Mouse (Mus musculus) brain, adult 2 months (tissue): ENCODE measurements around the gene Gpsm1.
A peak's percentile ranks its signal among the peaks of the same experiment; 100 is the strongest.

Source experiments
- DNase-seq: peaks from one replicate; pipeline ENCODE4 v3.0.0; 2011; ENCODE audit warnings: low read depth, low spot score

The Gpsm1 gene

DNA sequence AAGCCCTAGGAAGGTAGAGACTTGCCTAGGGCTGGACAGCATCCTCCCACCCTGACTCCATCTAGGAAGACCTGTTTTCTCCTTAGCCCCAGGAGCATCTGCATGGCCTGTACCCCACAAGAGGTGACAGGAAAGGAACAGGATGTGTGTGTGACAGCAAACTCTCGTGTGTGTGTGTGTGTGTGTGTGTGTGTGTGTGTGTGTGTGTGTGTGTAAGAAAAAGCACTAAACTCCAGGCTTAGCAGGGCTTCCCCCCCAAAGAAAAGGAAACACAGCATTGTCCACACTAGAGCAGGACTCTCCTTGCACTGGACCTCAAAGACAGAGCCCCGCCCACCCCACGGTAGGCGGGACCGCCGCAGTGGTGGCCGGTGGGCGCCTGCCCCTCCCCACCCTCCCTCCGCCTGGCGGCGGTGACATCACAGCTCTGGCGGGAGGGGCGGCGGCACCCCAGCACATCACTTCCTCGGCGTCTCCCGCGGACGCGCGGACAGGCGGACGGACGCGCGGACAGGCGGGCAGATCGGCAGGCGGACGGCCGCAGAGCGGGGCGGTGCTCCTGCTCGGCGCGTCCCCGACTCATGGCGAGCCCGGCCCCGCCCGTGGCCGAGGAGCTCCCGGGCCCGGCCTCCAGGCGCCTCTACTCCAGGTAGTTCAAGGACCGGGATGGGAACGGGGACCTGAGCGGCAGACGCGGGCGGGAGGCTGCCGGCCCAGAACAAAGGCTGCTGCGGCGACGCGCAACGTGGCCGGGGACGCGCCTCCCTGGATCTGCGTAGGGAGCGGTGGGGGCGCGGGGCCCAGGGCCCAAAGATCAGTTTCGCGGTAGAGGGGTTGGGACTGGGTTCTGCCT is at the start of gene Gpsm1:
Gene Gpsm1 (plus strand): TSS at position 444 of the 853 bp plus-strand sequence.
- DNase-seq: peak; percentile 89

DNA sequence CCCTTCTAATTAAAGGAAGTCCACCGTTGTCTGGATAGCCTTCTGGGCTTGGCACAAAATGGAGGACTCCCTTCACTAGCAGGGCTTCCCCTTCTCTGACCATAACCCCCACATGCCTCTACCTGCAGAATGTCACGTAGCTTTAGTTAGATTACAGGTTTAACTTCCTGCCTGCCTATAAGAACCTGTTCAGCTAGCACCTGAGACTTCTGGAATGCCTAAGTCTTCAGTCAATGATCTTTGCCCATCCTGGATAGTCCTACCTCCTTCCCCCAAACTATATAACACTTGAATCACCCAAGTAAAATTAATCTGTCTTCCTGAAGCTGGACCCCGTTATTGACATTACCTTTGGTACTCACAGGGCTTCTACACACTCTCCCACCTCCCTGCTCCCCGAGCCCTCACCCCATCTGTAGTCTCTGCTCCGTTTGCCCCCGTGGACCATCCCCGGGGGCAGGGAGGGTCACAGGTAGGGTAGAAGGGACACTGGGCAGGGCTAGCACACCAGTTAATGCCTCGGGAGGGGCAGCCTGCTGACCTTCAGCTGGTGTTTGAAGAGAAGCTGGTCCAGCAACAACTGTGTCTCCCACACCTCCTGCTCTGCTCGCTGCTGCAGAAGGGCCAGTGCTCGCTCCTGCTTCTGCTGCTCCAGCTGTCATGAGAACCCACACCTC is 49.1 kb upstream of the Gpsm1 start:
- DNase-seq: no peak

DNA sequence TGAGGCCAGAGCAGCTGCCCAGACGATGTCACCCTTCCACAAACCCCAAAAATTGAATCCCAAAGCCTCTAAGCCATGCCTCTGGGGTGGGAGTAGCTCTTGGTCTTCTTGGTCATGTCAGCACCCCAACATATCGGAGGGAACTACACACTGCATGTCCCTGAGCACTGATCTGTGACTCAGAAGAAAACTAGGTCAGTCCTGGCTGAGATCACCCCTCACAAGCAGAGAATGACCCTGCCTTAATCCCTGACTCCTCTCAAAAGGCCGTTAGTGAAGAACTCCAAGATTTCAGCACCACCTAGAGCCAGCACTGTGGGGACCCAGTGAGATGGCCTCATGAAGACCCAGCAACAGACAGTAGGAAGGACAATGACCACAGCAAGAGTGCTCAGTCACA is 47.1 kb upstream of the Gpsm1 start:
- no peak for DNase-seq

DNA sequence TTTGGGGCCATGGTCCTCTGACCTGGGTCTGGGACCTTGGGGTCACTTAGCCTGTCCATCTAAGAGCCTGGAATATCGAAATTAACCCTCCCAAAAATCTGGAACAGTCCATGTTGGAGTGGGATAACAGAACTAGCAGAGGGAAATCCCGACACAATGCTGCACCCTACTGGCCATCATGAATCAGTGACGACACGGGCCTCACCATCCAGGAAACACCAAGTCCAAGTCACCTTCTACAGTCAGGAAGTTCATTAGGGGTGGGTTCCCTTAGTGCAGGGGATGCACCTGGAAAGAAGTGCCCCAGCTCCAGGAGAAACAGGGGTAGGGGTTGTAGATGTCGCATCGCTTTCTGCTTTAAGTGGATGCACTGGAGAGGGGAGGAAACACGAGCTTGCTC is 41.7 kb upstream of the Gpsm1 start:
- peak; percentile 83 for DNase-seq

DNA sequence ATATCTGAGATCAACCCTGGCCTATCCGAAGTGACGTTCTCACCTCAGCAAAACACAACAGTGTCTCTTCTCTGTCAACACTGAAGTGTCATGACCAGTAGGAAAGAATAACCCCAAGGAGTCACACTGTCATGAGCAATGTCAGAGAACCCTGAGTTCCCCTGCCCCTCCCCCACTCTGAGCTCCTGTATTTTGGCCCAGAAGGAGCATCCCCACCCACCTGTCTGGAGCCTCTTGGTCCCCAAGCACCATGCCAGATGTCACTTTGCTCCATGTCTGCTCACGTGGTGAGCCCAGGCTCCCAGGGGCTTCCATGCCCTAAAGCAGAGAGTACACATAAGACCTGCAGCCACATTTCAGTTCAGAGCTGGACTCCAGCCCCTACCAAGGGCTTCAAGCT is 35.6 kb upstream of the Gpsm1 start:
- no peak for DNase-seq

DNA sequence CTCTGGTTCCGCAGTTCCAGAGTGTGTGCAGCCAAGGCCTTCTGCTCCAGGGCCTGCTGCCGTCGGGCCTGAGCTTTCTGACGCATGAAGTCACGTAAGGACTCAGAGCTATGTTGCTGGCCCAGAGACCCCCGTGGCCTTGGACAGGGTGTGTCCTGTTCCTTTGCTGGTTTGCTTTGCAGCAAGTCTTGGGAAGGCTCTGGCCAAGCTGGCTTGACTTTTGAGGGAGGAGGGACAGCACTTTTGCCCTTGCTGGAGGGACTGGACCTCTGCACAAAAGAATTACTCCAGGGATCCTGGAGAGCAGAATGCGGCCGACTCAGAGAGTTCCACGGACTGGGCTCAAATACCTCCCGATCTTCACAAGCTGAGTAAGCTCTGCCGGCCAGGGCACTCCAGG is 34.7 kb upstream of the Gpsm1 start:
- DNase-seq: no peak

DNA sequence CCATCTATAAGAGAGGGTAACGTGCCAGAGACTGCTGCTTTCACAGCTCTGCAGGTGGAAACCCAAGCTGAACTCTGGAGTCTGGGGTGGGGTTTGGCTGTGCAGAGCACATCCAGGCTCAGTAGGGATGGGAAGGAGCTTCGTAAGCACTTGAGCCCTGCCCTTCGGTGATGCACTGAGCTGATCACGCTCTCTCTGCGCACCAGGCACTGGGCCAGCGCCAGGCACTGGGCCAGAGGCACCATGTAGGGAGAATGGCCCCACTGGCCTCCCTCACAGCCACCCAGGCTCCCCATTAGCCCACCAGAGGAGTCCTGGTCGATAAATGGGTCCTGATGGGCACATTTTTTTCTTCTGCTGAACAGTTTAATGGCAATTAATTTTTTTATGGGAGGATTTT is 29.5 kb upstream of the Gpsm1 start:
- peak; percentile 52 for DNase-seq

DNA sequence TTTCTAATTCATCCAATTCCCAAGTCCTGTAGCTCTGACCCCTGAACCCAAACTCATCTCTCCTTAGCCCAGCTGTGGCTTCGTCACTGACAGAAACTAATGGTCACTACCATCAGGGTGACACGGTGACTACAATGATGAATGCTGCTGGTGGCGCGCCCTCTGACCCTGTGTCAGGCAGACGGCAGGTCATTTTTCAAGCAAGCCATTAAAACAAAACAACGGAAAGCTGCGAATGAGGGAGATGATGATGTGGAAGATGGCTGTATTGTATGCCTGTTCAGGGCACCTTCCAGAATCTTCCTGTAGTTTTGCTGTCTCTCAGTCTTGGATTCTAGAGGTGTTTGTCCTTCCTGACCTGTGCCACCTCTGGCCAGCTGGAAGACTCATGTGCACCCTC is 28.9 kb upstream of the Gpsm1 start:
- no peak for DNase-seq

DNA sequence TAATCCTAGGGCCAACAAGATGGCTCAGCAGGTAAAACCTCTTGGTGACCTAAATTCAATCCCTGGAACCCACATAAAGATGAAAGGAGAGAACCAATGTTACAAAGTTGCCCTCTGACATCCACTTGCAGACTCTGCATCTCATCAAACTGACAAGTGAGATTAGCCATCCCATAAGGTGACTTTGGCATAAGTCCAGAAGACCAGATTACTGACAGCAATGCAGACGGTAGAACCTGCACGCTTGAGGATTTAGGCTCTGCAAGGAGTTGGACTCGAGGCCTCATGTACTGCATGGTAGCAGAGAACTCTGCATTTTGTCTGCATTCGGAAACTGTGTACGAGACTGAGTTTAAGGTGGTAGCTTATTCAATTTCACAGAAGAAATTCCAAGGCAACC is 25.2 kb upstream of the Gpsm1 start:
- DNase-seq: peak; percentile 30

DNA sequence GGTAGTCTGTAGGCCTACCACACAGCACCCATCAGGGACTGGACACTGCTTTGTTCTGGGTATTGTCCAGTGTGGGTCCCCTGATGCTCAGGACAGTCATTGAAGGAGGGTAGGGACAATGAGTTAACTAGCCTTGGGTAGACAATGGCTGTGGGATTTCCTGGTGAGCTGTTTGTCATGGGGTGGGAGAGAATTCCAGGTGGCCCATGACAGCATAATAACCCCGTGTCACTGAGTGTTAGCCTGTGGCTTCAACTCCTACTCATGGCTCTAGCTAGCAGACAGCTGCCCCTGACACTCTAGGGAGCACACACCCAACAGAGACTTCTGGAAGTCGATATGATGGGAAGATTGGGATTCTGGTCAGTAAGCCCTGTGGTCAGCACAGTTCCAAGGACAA is 20.9 kb upstream of the Gpsm1 start, which contains the start of gene Ccdc187:
Gene Ccdc187 (minus strand): TSS at position 101 of the 400 bp plus-strand sequence.
- DNase-seq: no peak

DNA sequence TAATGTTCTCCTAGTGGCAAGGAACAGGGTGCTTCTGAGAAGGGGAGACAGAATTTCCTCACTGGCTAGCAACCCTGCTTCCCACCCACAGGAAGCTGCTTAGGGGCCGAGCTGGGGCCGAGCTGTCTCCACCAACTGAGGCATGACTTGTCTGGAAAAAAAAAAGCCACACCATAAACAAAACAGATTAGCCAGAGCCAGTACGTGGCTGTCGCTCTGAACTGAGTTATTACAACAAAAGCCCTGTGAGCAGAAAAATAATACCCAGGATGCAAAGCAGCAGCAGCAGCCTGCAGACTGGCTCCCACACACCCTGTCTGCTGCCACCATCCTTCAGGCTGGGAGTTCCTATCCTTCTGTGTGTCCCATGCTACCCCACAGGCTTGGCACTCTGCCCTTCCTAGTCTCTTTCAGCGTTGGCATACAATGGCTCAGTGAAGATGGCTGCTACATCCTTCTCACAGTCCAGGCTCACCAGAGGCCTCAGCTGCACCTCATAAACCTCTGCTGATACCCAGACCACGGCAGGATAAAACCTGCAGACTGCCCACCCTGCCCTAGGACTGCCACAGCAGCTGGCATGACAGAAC is 18.6 kb upstream of the Gpsm1 start:
- peak; percentile 91 for DNase-seq

DNA sequence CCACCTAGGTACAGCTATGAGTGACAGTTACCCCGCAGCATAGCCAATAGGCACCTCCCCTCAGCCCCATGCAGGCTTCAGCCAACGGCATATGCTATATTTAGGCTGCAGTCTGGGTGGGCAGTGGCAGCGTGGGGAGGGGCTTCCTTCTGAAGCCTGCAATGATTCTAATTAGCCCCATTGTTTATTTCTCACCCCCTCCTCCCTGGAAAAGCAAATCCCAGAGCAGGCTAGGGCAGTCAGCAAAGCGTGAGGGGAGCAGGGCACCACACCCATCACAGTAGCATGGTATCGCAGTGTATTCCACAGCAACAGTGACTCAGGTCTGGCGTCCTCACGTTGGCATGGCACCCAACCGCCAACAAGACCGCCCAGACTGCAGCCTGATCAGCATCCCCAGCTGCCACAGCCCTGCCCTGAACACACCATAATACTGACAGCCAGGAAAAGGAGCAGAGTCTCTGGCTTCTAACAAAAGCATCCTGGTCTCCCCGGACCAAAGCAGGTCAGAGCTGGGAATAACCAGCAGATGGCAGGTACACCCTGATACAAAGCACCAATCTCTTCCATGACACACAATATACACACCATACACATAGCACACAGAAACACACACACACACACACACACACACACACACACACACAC is 17.0 kb upstream of the Gpsm1 start:
- peak; percentile 93 for DNase-seq

DNA sequence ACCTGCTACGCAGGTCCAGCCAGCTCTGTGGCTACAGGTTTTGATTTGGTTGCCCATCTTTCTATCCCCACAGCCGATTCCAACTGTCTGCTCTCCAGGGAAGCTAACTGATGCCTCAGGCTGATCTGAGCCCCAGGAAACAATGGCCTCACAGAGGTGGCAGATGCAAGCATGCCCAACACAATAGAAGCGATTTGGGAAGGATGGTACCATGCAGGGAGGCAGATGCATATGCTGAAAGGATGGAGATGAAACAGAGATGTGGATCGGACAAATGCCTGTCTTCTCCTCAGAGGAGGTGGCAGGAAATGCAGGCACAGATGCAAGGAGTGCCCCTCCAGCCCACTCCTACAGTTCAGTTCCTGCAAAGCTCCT is 16.5 kb upstream of the Gpsm1 start:
- peak; percentile 77 for DNase-seq

DNA sequence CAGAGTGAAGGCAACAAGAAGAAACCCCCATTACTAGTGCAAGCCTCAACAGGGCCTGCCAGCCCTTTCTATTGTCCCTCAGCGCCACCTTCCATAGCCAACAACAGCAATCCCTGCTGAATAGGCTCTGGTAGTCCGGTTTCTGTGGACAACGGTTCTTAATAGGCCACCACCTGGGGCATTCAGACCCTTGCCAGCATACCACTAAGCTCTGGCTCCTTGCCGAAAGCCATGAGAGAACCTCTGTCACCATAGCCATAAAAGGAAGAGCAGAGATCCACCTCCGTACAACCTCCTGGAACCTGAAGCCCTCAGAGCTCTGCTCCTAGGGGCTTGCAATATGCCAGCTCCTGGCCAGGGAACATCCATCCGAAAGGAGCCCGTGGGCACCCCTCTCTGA is 16.0 kb upstream of the Gpsm1 start:
- DNase-seq: peak; percentile 83

DNA sequence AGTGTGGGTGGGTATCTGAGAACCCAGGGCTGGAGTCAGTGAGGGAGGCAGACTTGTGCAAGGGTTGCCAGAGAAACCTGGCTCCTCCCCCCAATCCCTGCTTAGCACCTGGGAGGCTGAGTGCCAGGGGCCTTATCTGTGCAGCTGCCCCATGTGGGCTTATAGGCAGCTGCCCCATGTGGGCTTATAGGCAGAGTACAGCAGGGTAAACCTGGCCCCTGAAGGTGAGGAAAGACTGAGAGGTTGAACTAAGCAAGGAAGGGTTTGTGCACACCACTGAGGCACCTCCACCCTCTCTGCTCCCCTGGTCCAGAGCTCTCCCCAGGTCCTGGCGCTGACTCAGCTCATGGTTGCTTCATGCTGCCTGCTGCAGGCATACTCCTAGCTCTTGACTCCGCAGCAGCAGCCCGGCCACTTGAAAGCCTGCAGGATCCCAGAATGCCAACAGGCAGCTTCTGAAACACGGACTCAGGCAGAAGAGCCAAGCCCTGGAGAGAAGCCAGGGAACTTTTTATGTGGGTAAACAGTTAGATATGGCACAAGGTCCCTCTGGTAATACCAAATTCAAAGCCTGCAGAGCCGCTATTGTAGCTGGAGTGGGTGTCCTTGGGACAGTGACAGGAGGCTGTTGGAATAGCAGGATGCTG is 15.0 kb upstream of the Gpsm1 start:
- DNase-seq: peak; percentile 73

DNA sequence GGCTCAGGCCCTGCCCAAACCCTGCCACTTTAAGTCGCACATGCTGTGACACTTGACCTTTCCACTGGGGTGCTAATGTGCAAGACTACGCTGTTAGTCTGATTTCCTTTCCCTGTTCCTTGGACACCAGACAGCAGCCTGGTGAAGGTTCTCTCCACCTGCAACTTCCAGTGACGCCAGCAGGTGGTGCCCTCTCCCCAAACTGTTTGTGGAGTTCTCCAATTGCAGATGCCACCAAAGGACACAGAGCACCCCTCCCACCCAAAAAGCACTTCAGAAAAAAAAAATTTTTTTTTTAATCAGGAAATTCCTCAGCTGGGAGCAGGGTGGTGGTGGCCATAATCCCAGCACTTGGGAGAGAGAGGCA is 14.5 kb upstream of the Gpsm1 start:
- DNase-seq: peak; percentile 93

DNA sequence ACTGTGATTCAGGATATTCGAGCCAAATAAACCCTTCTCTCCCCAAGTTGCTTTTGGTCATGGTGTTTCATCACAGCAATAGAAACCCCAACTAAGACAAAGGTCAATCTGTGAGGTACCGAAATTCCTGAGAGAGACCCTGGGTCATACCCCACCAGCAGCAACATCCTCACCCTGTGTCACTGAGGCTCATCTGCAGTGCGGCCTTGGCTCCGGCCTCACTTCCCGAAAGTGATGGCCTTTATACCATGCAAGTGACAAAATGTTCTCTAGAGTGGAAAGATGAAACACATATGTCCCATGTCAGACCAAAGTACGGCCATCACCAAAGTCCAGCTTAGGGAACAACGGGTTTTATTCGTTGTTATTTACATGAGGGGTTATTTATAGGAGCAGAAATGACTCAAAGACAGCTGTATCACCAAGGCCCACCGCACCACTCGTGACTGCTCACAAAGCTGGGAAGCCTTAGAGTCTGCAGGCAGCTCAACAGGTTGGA is 13.3 kb upstream of the Gpsm1 start:
- no peak for DNase-seq

DNA sequence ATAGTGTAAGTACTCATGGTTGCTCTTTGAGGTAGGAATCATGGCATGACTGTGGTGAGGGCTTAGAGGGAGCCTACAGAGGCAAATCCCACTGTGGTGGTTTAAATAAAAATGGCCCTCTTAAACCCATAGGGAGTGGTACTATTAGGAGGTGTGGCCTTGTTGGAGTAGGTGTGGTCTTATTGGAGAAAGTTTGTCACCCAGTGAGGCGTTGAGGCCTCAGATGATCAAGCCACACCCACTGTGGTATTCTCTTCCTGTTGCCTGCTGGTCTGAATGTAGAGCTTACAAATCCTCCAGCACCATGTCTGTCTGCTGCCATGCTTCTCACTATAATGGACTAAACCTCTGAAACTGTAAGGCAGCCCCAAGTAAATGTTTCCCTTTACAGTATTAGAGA is 10.6 kb upstream of the Gpsm1 start:
- no peak for DNase-seq

DNA sequence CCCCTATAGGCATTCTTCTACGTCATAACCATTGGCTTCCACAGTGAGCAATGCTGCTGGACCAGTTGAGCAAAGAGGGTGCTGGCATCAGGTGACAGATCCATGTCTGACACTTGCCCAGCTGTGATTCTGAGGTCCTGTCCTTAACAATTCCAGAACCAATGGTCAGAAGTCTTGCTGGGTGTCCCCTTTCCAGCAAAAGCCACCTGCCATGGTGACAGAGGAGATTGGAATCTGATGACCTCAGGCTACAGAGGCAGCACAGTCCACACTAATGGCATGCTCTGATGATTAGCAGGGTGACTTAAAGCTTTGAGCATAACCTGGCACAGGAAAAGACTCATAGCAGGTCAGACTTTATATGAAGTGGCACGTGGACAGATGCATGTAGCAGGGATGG is 9.8 kb upstream of the Gpsm1 start:
- DNase-seq: no peak

DNA sequence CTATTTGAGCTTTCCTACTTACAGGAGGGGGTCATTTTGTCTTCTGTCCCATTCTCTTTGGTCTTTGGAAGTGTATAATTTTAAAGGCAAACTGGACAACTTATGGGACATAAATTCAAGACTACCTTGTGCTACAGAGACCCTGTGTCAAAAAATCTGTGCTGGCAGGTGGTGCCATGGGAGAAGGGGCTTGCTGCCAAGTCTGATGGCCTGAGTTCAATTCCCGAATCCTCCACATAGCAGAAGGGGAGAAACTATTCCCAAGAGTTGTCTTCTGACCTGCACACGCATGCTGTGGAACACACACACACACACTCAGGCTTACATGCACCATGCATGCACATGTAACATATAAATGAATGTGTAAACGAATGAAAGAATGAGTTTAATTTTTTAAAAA is 8.6 kb upstream of the Gpsm1 start:
- no peak for DNase-seq

DNA sequence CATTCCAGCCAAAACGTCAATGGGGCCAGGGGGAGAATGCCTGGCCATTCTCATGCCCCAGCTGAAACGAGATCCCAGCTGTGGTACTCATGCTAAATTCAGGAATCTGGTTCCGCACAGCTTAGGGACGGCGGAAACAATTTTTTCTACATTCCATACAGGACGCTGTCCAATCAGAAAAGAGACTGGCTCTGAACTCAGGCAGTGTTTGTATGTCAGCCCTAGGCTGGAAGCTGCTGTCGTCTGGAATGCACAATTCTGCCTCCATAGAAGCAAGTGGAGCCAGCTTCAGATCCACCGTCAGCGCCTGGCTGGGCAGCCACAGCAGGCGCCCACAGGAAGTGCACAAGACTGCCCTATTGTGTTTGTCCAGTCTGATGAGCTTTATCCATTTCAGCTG is 5.6 kb upstream of the Gpsm1 start:
- peak; percentile 33 for DNase-seq

DNA sequence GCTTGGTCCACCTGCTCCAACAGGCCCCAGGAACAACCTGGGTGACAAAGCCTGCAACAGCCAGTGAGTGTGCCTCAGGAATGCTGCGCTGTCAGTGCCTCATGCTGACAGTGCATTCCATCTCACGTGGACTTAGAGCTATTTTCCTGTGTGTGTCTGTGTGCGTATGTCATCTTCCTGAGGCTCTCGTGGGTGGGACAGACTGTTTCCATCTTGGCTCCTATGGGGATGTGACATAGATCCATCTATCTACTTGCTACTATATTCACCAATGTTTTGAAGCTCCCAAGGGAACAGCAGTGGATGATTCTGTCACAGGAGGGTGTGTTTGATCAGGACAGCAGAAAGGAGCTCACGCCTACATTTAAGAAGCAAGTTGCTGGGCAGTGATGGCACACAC is 3.4 kb upstream of the Gpsm1 start:
- DNase-seq: peak; percentile 64
